Mouse (Mus musculus) liver, embryonic 11.5 days (tissue): Measurements from ENCODE around the gene Myo9a. TPM values are rescaled to one million over a fixed set of nuclear protein-coding genes. Genes with fewer than 3 reads are reported as not detected.
"Not testable (repeated sequence)": the region's sequence is repeated elsewhere in the genome, so short reads cannot be mapped to it uniquely, and the experiment has no call there.

ENCODE experiments used
- ATAC-seq: fragments of 200-750 bp; cut with Nextera tagmentation; replicated peaks from 2 replicates; pipeline ENCODE4 v1.8.0; 2017; ENCODE audit warnings: moderate number of reproducible peaks, mild to moderate bottlenecking, moderate TSS enrichment, moderate library complexity; ENCODE audit not compliant: low FRiP score
- DNase-seq: peaks from one replicate; pipeline ENCODE4 v3.0.0-alpha.2; 2017; ENCODE audit warnings: low spot score
- H3K27ac ChIP-seq: fragments of 300-500 bp; sonication (generic); 2 replicates; pipeline ENCODE4 v1.5.1; 2014; ENCODE audit warnings: mild to moderate bottlenecking, low read depth, low read length, control low read depth
- H3K27me3 ChIP-seq: fragments of 300-500 bp; sonication (generic); replicated peaks from 2 replicates; pipeline ENCODE4 v1.6.1; 2014; ENCODE audit warnings: low read length, mixed read lengths; ENCODE audit not compliant: control insufficient read depth, insufficient read depth
- H3K36me3 ChIP-seq: fragments of 300-500 bp; sonication (generic); 2 replicates; pipeline ENCODE4 v1.6.1; 2014; ENCODE audit warnings: mild to moderate bottlenecking, low read length, moderate library complexity, mixed read lengths; ENCODE audit not compliant: control insufficient read depth, insufficient read depth
- H3K4me1 ChIP-seq: fragments of 300-500 bp; sonication (generic); replicated peaks from 2 replicates; pipeline ENCODE4 v1.6.1; 2014; ENCODE audit warnings: low read length, mixed read lengths; ENCODE audit not compliant: control insufficient read depth, insufficient read depth
- H3K4me2 ChIP-seq: fragments of 300-500 bp; sonication (generic); 2 replicates; pipeline ENCODE4 v1.6.1; 2014; ENCODE audit warnings: mild to moderate bottlenecking, control low read depth, moderate library complexity
- H3K4me3 ChIP-seq: fragments of 300-500 bp; sonication (generic); 2 replicates; pipeline ENCODE4 v1.5.1; 2014; ENCODE audit warnings: low read depth, low read length, control low read depth
- H3K9ac ChIP-seq: fragments of 300-500 bp; sonication (generic); 2 replicates; pipeline ENCODE4 v1.6.1; 2014; ENCODE audit warnings: low read depth, low read length, control low read depth
- H3K9me3 ChIP-seq: fragments of 300-500 bp; sonication (generic); 2 replicates; pipeline ENCODE4 v1.6.1; 2016; ENCODE audit warnings: low read length, inconsistent platforms, mixed read lengths; ENCODE audit not compliant: control insufficient read depth
- WGBS: fragments of 180-500 bp; shearing (Covaris S2); extraction: QIAGEN DNeasy Blood & Tissue Kit; methylation state at CpG from one replicate; pipeline ENCODE4 v1.1.7; 2014; 5-methylcytosine and 5-hydroxymethylcytosine counted together
- polyA plus RNA-seq: library from polyadenylated mRNA; unstranded; fragments of >200 nt; fragmentation: Nextera tagmentation; extraction: Ambion mirVana; gene quantifications from 2 replicates; pipeline ENCODE4 v1.2.1, GENCODE M21; 2014

Gene Myo9a
- polyA plus RNA-seq, 1 experiment from 2014 or later, result 8.1 TPM

GRCm38 (mm10) chr9:59958115-59958514 is 207.4 kb downstream of the Myo9a start:
- WGBS, result 96% methylated on average over 1 of the region's 1 CpGs

GRCm38 (mm10) chr9:59959276-59959675 is 208.6 kb downstream of the Myo9a start:
- H3K9ac ChIP-seq, result no peak overlapping the region
- no peak overlapping the region for H3K4me3 ChIP-seq
- DNase-seq (peak; percentile 78), ATAC-seq (peak; percentile 56; the same call in 1 of the 2 replicates)
- H3K9me3 ChIP-seq, result no peaks in the 10 kb centered on the region
- H3K27ac ChIP-seq, result no peak overlapping the region
- no peaks in the 10 kb centered on the region for H3K36me3 ChIP-seq
- H3K27me3 ChIP-seq, result no peaks in the 10 kb centered on the region
- H3K4me2 ChIP-seq, result no peak overlapping the region
- H3K4me1 ChIP-seq, result no peaks in the 10 kb centered on the region
- WGBS, result 2% methylated on average over 8 of the region's 8 CpGs

More at GRCm38 (mm10) chr9:59958115-59958514, 207.4 kb downstream of the Myo9a start:
- not testable (repeated sequence) for H3K4me3 ChIP-seq, ATAC-seq, H3K9ac ChIP-seq, H3K27ac ChIP-seq, H3K4me1 ChIP-seq, DNase-seq, H3K9me3 ChIP-seq, H3K36me3 ChIP-seq, H3K27me3 ChIP-seq, H3K4me2 ChIP-seq

- DNase-seq, result no peak
- Histone ChIP-seq H3K9me3 (no peaks in the 10 kb centered on the region), H3K27me3 (no peaks in the 10 kb centered on the region)
Measured at GRCm38 (mm10) chr9:59960559-59960958, 209.9 kb downstream of the Myo9a start, which contains the start of gene Nr2e3. Nr2e3 (minus strand) TSS chr9:59960659.

GRCm38 (mm10) chr9:59961201-59961955 is 210.7 kb downstream of the Myo9a start:
- H3K9ac ChIP-seq, result no peak overlapping the region
- no peaks in the 10 kb centered on the region for H3K27me3 ChIP-seq
- DNase-seq (no peak), ATAC-seq (no peak)
- 67% methylated on average over 14 of the region's 14 CpGs for WGBS
- H3K4me3 ChIP-seq, result no peak overlapping the region
- no peaks in the 10 kb centered on the region for H3K36me3 ChIP-seq
- no peaks in the 10 kb centered on the region for H3K9me3 ChIP-seq
- H3K4me1 ChIP-seq, result no peaks in the 10 kb centered on the region
- H3K4me2 ChIP-seq, result no peak overlapping the region
- H3K27ac ChIP-seq, result no peak overlapping the region

More at GRCm38 (mm10) chr9:59960559-59960958, 209.9 kb downstream of the Myo9a start, which contains the start of gene Nr2e3:
- no peaks in the 10 kb centered on the region for H3K36me3 ChIP-seq
- H3K9ac ChIP-seq, result no peak within 1 kb of the TSS
- H3K4me3 ChIP-seq, result no peak within 1 kb of the TSS
- H3K4me2 ChIP-seq, result no peak within 1 kb of the TSS
- no peak within 1 kb of the TSS for H3K27ac ChIP-seq
- ATAC-seq, result no peak
- WGBS, result 83% methylated on average over 10 of the region's 10 CpGs
- no peaks in the 10 kb centered on the region for H3K4me1 ChIP-seq

GRCm38 (mm10) chr9:59964367-59964766 is 213.7 kb downstream of the Myo9a start:
- H3K4me3 ChIP-seq, result no peak overlapping the region
- no peak overlapping the region for H3K27ac ChIP-seq
- H3K9me3 ChIP-seq, result no peaks in the 10 kb centered on the region
- ATAC-seq, result no peak
- H3K36me3 ChIP-seq, result no peaks in the 10 kb centered on the region
- no peaks in the 10 kb centered on the region for H3K27me3 ChIP-seq
- WGBS, result 67% methylated on average over 3 of the region's 3 CpGs
- no peaks in the 10 kb centered on the region for H3K4me1 ChIP-seq
- no peak overlapping the region for H3K9ac ChIP-seq
- H3K4me2 ChIP-seq, result no peak overlapping the region
- DNase-seq, result no peak

GRCm38 (mm10) chr9:59965046-59965445 is 214.3 kb downstream of the Myo9a start:
- no peaks in the 10 kb centered on the region for H3K4me1 ChIP-seq
- DNase-seq (no peak), ATAC-seq (no peak)
- no peaks in the 10 kb centered on the region for H3K36me3 ChIP-seq
- no peak overlapping the region for H3K9ac ChIP-seq
- no peak overlapping the region for H3K4me3 ChIP-seq
- no peak overlapping the region for H3K4me2 ChIP-seq
- no peaks in the 10 kb centered on the region for H3K27me3 ChIP-seq
- no peaks in the 10 kb centered on the region for H3K9me3 ChIP-seq
- no peak overlapping the region for H3K27ac ChIP-seq
- 54% methylated on average over 10 of the region's 10 CpGs for WGBS

GRCm38 (mm10) chr9:59969383-59969782 is 218.7 kb downstream of the Myo9a start:
- WGBS, result 24% methylated on average over 6 of the region's 6 CpGs
- Histone ChIP-seq H3K9me3 (no peaks in the 10 kb centered on the region), H3K4me2 (no peak overlapping the region), H3K4me1 (no peaks in the 10 kb centered on the region), H3K36me3 (no peaks in the 10 kb centered on the region), H3K27me3 (no peaks in the 10 kb centered on the region), H3K9ac (no peak overlapping the region), H3K27ac (no peak overlapping the region), H3K4me3 (no peak overlapping the region)
- ATAC-seq (no peak), DNase-seq (no peak)

- no peak overlapping the region for H3K9ac ChIP-seq
- ATAC-seq (no peak), DNase-seq (no peak)
- H3K36me3 ChIP-seq, result no peaks in the 10 kb centered on the region
- no peaks in the 10 kb centered on the region for H3K27me3 ChIP-seq
- 74% methylated on average over 4 of the region's 4 CpGs for WGBS
- H3K9me3 ChIP-seq, result no peaks in the 10 kb centered on the region
- no peak overlapping the region for H3K27ac ChIP-seq
- H3K4me1 ChIP-seq, result no peaks in the 10 kb centered on the region
- H3K4me2 ChIP-seq, result no peak overlapping the region
- H3K4me3 ChIP-seq, result no peak overlapping the region
Measured at GRCm38 (mm10) chr9:59971263-59971662, 220.6 kb downstream of the Myo9a start.
